Mouse (Mus musculus) midbrain, embryonic 13.5 days (tissue): Measurements from ENCODE around the gene Thoc5. TPM values are rescaled to one million over a fixed set of nuclear protein-coding genes. Genes with fewer than 3 reads are reported as not detected.

ENCODE experiments used
- ATAC-seq: fragments of 200-750 bp; cut with Nextera tagmentation; 2 replicates; pipeline ENCODE4 v1.8.0; 2017; ENCODE audit warnings: mild to moderate bottlenecking, moderate TSS enrichment, moderate library complexity
- H3K27ac ChIP-seq: fragments of 300-500 bp; sonication (generic); 2 replicates; pipeline ENCODE4 v1.5.1; 2015; ENCODE audit warnings: inconsistent platforms, mild to moderate bottlenecking, moderate library complexity
- H3K27me3 ChIP-seq: fragments of 300-500 bp; sonication (generic); 2 replicates; pipeline ENCODE4 v1.6.1; 2015; ENCODE audit warnings: mild to moderate bottlenecking, inconsistent platforms
- H3K36me3 ChIP-seq: fragments of 300-500 bp; sonication (generic); 2 replicates; pipeline ENCODE4 v1.6.1; 2015; ENCODE audit warnings: mild to moderate bottlenecking, inconsistent platforms
- H3K4me1 ChIP-seq: fragments of 300-500 bp; sonication (generic); replicated peaks from 2 replicates; pipeline ENCODE4 v1.6.1; 2015; ENCODE audit warnings: inconsistent platforms
- H3K4me2 ChIP-seq: fragments of 300-500 bp; sonication (generic); replicated peaks from 2 replicates; pipeline ENCODE4 v1.6.1; 2015; ENCODE audit warnings: moderate library complexity, mild to moderate bottlenecking, inconsistent platforms
- H3K4me3 ChIP-seq: fragments of 300-500 bp; sonication (generic); replicated peaks from 2 replicates; pipeline ENCODE4 v1.5.1; 2015; ENCODE audit warnings: mild to moderate bottlenecking, inconsistent platforms
- H3K9ac ChIP-seq: fragments of 300-500 bp; sonication (generic); replicated peaks from 2 replicates; pipeline ENCODE4 v1.6.1; 2015; ENCODE audit warnings: mild to moderate bottlenecking, inconsistent platforms
- H3K9me3 ChIP-seq: fragments of 300-500 bp; sonication (generic); 2 replicates; pipeline ENCODE4 v1.6.1; 2016; ENCODE audit warnings: mild to moderate bottlenecking, inconsistent platforms
- WGBS: fragments of 180-500 bp; shearing (Covaris S2); methylation state at CpG from one replicate; pipeline ENCODE4 v1.1.7; 2015; 5-methylcytosine and 5-hydroxymethylcytosine counted together
- microRNA-seq: library from miRNA; unstranded; fragments of <30 nt; microRNA quantifications from one replicate; pipeline ENCODE4, GENCODE M21; 2016
- polyA plus RNA-seq: library from polyadenylated mRNA; unstranded; fragments of >200 nt; fragmentation: Nextera tagmentation; extraction: Ambion mirVana; gene quantifications from 2 replicates; pipeline ENCODE4 v1.2.1, GENCODE M21; 2015

The Thoc5 gene
- polyA plus RNA-seq, 1 experiment from 2014 or later, result 63.3 TPM

DNA sequence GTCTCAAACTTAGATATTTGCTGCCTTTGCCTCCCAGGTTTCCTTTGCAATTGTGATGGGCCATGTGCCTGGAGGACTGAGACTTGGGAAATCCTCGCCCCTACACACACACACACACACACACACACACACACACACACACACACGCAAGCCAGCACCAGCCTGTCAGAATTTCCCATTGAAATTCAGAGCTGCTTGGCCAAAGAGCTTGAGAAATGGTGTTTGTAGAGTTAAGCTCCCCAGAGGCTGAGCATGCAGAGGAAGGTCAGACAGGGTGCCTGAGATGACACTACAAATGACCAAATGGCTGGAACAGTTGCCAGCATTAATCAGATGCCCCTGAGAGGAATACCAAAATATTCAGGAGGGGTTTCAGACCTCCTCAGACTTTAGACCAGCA, 71.2 kb downstream of the Thoc5 start:
- H3K9me3 ChIP-seq, result no peaks in the 10 kb centered on the region
- WGBS, result 58% methylated on average over 2 of the region's 2 CpGs
- no peak overlapping the region for H3K4me3 ChIP-seq
- H3K9ac ChIP-seq, result no peak overlapping the region
- no peak for ATAC-seq
- no peaks in the 10 kb centered on the region for H3K36me3 ChIP-seq
- H3K27me3 ChIP-seq, result no peaks in the 10 kb centered on the region
- no peak overlapping the region for H3K4me2 ChIP-seq
- 0 out of 2 replicates have a peak, but pooled peaks cover 2% of the 10 kb centered on the region for H3K4me1 ChIP-seq
- H3K27ac ChIP-seq, result no peak overlapping the region

DNA sequence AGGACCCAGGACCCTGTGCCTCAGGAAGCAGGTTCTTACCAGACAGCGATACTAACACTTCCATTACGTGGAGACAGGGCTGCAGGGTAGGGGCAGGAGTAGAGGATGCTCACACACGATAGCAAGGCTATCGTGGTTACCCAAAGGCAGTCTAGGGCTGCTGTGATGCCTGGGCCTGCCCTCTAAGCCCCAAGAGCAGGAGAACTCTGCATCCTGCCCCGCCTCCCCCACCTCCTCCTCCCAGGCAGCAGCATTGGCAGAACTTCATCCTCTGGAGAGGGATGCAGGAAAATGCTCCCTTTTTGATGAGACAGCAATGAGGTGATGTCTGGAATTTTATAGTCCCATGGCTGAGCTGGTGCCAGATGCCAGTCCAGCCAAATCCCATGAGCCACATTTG, 71.8 kb downstream of the Thoc5 start:
- ATAC-seq, result no peak
- Histone ChIP-seq H3K4me3 (no peak overlapping the region), H3K27ac (no peak overlapping the region), H3K4me1 (0 out of 2 replicates have a peak, but pooled peaks cover 2% of the 10 kb centered on the region), H3K4me2 (no peak overlapping the region), H3K36me3 (no peaks in the 10 kb centered on the region), H3K27me3 (no peaks in the 10 kb centered on the region), H3K9ac (no peak overlapping the region), H3K9me3 (no peaks in the 10 kb centered on the region)
- WGBS, result 59% methylated on average over 5 of the region's 5 CpGs

DNA sequence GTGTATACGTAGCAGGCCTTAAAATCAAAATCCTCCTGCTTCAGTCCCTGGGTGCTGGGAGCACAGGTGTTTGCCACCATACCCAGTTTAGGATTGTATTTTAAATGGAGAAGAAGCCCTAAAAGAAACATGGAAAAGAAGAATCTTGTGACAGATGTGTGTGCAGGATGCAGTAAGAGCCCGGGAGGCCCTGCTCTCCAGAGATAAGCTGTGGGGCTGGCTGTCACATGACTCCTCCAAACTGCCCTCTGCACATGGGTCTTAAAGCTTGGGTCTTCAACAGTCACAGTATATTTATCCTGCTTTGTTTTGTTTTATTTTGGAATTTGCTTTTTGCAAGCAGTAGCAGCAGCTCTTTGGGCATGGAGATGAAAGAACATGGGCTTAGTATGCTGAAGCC, 72.4 kb downstream of the Thoc5 start:
- 57% methylated on average over 2 of the region's 2 CpGs for WGBS
- ATAC-seq, result no peak

DNA sequence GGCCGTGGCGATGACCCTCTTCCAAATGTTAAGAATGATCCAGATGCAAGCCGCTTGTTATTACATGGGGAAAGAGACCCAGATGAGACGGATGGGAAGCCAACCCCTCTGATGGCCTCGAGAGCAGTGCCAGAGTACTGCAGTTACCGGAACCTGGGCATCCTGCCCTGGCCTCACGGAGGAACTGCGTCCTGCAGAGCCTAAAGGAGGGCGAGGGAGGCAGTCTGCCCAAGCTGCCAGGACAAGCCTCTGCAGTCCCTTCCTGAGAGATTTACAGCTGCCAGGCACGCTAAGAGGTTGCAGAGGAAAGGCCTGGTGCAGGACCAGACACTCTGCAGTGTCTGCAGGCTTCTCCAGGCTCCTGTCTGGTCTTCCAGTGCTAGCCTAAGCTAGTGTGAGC, 73.3 kb downstream of the Thoc5 start:
- ATAC-seq, result no peak
- Histone ChIP-seq H3K27ac (no peak overlapping the region), H3K9me3 (no peaks in the 10 kb centered on the region), H3K27me3 (no peaks in the 10 kb centered on the region), H3K36me3 (no peaks in the 10 kb centered on the region), H3K4me2 (no peak overlapping the region), H3K4me3 (no peak overlapping the region), H3K4me1 (no peaks in the 10 kb centered on the region), H3K9ac (no peak overlapping the region; the same call in 1 of the 2 replicates)
- 81% methylated on average over 10 of the region's 10 CpGs for WGBS

More for the DNA sequence above, 72.4 kb downstream of the Thoc5 start:
- H3K36me3 ChIP-seq, result no peaks in the 10 kb centered on the region
- H3K27me3 ChIP-seq, result no peaks in the 10 kb centered on the region
- no peak overlapping the region for H3K27ac ChIP-seq
- no peak overlapping the region for H3K9ac ChIP-seq
- no peak overlapping the region for H3K4me2 ChIP-seq
- H3K4me1 ChIP-seq, result 0 out of 2 replicates have a peak, but pooled peaks cover 2% of the 10 kb centered on the region
- H3K4me3 ChIP-seq, result no peak overlapping the region
- H3K9me3 ChIP-seq, result no peaks in the 10 kb centered on the region

DNA sequence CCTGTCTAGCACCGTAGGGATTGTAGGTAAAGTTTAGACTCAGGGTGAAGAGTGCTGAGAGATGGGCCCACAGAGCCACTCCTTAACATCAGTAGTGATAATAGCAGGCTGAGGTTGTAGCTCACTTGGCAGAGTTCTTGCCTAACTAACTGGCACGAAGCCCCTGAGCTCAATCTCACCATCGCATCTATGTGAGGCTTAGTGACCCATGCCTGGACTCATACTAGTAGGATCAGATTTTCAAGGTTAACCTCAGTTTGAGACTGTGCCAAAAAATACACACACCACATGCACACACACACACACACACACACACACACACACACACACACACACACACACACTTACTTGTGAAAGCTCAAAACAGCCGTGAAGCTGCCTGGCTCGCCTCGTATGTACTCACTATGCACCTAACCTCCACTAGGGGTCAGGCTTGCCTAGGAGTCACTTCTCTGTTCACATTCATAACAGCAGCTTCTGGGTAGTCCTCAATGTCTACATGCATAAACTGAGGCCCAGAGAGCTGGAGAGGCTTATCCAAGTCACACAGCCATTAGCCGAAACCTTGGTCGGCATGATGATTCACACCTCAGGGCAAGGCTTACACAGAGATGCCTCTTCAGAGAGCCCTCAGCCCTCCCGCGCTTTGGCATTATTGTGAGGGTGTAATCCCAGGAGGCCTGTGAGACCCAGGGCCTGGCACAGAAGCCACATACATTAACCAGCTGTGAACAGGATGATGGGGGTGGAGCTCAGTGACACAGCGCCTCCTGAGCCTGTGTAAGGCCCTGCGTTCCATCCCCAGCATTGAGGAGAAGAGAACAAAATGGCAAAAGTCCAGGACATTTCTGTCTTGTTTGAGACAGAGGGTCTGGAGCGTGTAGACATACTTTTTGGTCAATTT, 78.1 kb downstream of the Thoc5 start:
- Histone ChIP-seq H3K4me3 (no peak overlapping the region), H3K9ac (no peak overlapping the region), H3K4me2 (no peak overlapping the region), H3K9me3 (no peaks in the 10 kb centered on the region), H3K27ac (no peak overlapping the region), H3K36me3 (no peaks in the 10 kb centered on the region), H3K27me3 (0 out of 2 replicates have a peak, but pooled peaks cover 5% of the 10 kb centered on the region), H3K4me1 (no peaks in the 10 kb centered on the region)
- WGBS, result 59% methylated on average over 13 of the region's 13 CpGs
- ATAC-seq, result peak; percentile 67

DNA sequence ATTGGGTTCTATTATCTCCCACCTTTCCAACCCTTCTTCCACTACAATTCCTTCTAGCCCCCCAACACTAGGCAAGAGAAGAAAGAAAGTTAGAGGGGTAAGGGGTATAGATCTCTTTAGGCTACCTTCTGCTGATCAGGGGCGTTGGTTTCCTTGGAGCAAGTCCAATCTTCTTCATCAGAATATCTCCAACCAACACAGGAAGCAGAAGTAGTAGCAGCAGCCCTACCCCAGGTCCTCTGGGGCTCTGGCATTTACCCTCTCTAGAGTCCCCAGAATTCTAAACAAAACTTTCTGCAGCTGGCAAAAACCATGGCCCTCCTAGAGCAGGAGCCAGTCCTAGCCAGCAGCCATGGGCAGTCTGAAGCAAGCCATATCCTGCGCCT, 78.7 kb downstream of the Thoc5 start:
- Histone ChIP-seq H3K4me2 (no peak overlapping the region), H3K9me3 (no peaks in the 10 kb centered on the region), H3K9ac (no peak overlapping the region), H3K27me3 (0 out of 2 replicates have a peak, but pooled peaks cover 5% of the 10 kb centered on the region), H3K4me1 (no peaks in the 10 kb centered on the region), H3K36me3 (no peaks in the 10 kb centered on the region), H3K27ac (no peak overlapping the region), H3K4me3 (no peak overlapping the region)
- WGBS, result 93% methylated on average over 2 of the region's 2 CpGs
- no peak for ATAC-seq

DNA sequence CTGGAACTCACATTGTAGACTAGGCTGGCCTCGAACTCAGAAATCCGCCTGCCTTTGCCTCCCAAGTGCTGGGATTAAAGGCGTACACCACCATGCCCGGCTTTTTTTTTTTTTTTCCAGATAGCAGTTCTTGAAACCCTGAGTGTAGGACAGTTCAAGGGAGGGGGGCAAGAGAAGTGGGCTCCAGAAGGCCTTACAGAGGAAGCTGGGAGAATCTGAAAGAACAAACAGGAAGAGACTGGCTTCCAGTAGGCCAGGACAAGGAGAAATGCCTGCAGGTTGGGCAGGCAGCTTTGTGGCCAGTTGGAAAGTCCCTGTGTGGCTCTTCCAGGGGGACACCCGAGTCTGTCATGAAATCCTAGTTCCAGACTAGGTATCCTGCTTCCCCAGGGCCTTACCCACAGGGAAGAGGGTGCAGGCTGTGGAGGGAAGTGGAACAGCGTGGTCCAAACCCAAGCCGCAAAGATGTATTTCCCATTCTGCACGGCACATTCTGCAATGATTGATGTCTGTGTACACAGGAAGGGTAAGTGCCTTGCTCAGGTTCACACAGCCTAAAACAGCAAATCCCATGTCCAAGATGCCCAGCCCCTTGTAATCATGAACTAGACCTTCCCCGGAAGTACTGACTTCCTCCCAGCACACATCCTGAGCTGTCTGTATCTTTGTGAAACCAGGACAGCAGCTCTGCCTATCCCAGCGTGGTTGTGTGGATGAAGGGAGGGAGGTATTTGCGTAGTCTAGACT, 79.4 kb downstream of the Thoc5 start:
- 0 out of 2 replicates have a peak, but pooled peaks cover 5% of the 10 kb centered on the region for H3K27me3 ChIP-seq
- H3K4me2 ChIP-seq, result no peak overlapping the region
- H3K4me1 ChIP-seq, result no peaks in the 10 kb centered on the region
- 86% methylated on average over 11 of the region's 11 CpGs for WGBS
- no peaks in the 10 kb centered on the region for H3K36me3 ChIP-seq
- H3K9me3 ChIP-seq, result no peaks in the 10 kb centered on the region
- no peak overlapping the region for H3K27ac ChIP-seq
- ATAC-seq, result no peak
- H3K9ac ChIP-seq, result no peak overlapping the region
- no peak overlapping the region for H3K4me3 ChIP-seq

DNA sequence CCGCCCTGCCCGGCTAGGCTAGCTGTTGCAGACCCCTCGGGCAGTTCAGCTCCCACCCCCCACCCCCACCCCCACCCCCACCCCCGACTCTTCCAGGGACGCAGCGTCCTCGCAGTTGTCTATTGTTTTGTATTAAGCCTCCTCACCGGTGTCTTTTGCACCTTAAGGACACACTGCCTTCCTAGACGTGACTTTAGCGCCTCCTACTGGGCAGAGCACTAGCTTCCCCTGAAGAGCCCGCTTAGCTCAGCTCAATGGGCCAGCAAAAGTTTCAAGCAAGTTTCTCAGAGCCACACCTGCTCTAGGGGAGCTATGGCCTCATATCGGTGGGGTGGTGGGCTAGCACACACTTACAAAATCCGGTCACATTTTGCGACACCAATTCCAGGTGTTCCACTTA, 80.5 kb downstream of the Thoc5 start:
- ATAC-seq, result peak; percentile 68
- 0 out of 2 replicates have a peak, but pooled peaks cover 5% of the 10 kb centered on the region for H3K27me3 ChIP-seq
- H3K9ac ChIP-seq, result no peak overlapping the region
- H3K36me3 ChIP-seq, result no peaks in the 10 kb centered on the region
- H3K4me3 ChIP-seq, result no peak overlapping the region
- H3K27ac ChIP-seq, result no peak overlapping the region
- WGBS, result 6% methylated on average over 14 of the region's 14 CpGs
- H3K9me3 ChIP-seq, result no peaks in the 10 kb centered on the region
- H3K4me2 ChIP-seq, result peak overlapping the region; percentile 26
- H3K4me1 ChIP-seq, result no peaks in the 10 kb centered on the region

Small RNA genes within 50 kb of the gene (microRNA-seq; reads per million reads assigned to microRNA genes)
- gene Mir6918, result not detected

Other genes starting within 250 kb of the Thoc5 start
- 524 and 547 TPM in 2 replicates for gene Uqcr10, start 191.0 kb upstream of the Thoc5 start, polyA plus RNA-seq
- gene Zmat5, start 190.6 kb upstream of the Thoc5 start, polyA plus RNA-seq, result 66.9 and 72.9 TPM in 2 replicates
- 0.69 and 1.0 TPM in 2 replicates for gene Cabp7, start 148.5 kb upstream of the Thoc5 start, polyA plus RNA-seq
- gene Nf2, start 45.8 kb upstream of the Thoc5 start, polyA plus RNA-seq, result 60.1 and 61.3 TPM in 2 replicates
- gene Nipsnap1, start 21.4 kb upstream of the Thoc5 start, polyA plus RNA-seq, result 139 and 142 TPM in 2 replicates
- 1.2 TPM in 2 replicates for gene Nefh, start 52.7 kb downstream of the Thoc5 start, polyA plus RNA-seq
- gene Ap1b1, start 91.5 kb downstream of the Thoc5 start, polyA plus RNA-seq, result 87.2 and 93.9 TPM in 2 replicates
- gene Rasl10a, start 162.8 kb downstream of the Thoc5 start, polyA plus RNA-seq, result 0.55 and 0.66 TPM in 2 replicates
- 13.0 and 20.9 TPM in 2 replicates for gene Gas2l1, start 170.0 kb downstream of the Thoc5 start, polyA plus RNA-seq
- gene Rhbdd3, start 203.6 kb downstream of the Thoc5 start, polyA plus RNA-seq, result 32.8 and 33.1 TPM in 2 replicates
- gene Ewsr1, start 203.9 kb downstream of the Thoc5 start, polyA plus RNA-seq, result 724 and 776 TPM in 2 replicates